Mouse (Mus musculus) testis, adult 2 months (tissue): ENCODE measurements around the gene Plcb1.

Experiments
- CTCF ChIP-seq: fragments of 200-500 bp; IDR thresholded peaks from 2 replicates; pipeline ENCODE4 v1.5.1; 2012; ENCODE audit warnings: low read depth, mild to moderate bottlenecking, inconsistent platforms, low read length, moderate library complexity; ENCODE audit not compliant: control insufficient read depth, insufficient read depth, insufficient replicate concordance
- POLR2A ChIP-seq: fragments of 200-500 bp; IDR thresholded peaks from 2 replicates; pipeline ENCODE4 v1.6.1; 2012; ENCODE audit warnings: low read depth, mild to moderate bottlenecking, inconsistent platforms, low read length, moderate library complexity; ENCODE audit not compliant: control insufficient read depth

DNA sequence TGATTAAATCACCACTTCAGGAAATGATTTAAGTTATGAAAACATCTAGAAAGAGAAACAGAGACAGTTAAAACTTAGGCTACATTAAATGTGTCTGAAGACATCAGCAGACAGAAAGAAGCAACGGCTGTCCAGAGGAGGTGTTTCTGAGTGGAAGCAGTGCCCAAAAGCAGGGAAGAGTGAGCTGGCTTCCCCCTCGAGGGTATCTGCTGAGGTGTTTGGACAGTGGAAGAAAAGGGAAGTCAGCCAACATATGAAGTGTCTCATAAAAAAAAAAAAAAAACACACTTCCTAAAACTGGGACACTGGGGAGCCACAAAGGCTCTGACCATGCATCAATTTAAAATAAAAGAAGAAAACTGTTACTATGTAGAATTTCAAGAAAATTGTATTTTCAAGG, 625.8 kb downstream of the Plcb1 start:
- no peak for TF ChIP-seq POLR2A
- TF ChIP-seq CTCF, result no peak
